Mouse (Mus musculus): ENCODE results near the gene Npm3. TPM values are rescaled to one million over a fixed set of nuclear protein-coding genes. Genes with fewer than 3 reads are reported as not detected.
A peak's percentile ranks its signal among the peaks of the same experiment; 100 is the strongest.

Gene Npm3
- 13.2 and 15.0 TPM in 2 replicates for polyA plus RNA-seq (2016; fragmentation: Nextera tagmentation; extraction: Ambion mirVana)

GRCm38 (mm10) chr19:45749243-45750043, at the start of gene Npm3:
Gene Npm3 (minus strand): TSS chr19:45749591.
- Histone ChIP-seq H3K4me1 (peaks cover 25% of the 10 kb centered on the region), H3K27ac (no peak within 1 kb of the TSS), H3K27me3 (peaks cover 27% of the 10 kb centered on the region), H3K9ac (peak within 1 kb of the TSS; percentile 76), H3K9me3 (no peaks in the 10 kb centered on the region), H3K4me3 (peak within 1 kb of the TSS; percentile 75), H3K4me2 (replicated peaks) (peak within 1 kb of the TSS; percentile 94), H3K36me3 (peaks cover 25% of the 10 kb centered on the region)
- ATAC-seq (ENCODE audit: insufficient number of reproducible peaks, insufficient read depth, low FRiP score, low TSS enrichment), result peak; percentile 59
- under 1% methylated on average over 59 of the region's 60 CpGs for WGBS

GRCm38 (mm10) chr19:45796879-45797278, 47.5 kb upstream of the Npm3 start:
- Histone ChIP-seq H3K4me2 (replicated peaks) (no peak overlapping the region), H3K4me3 (no peak overlapping the region), H3K27me3 (0 out of 2 replicates have a peak, but pooled peaks cover 3% of the 10 kb centered on the region), H3K9ac (no peak overlapping the region), H3K9me3 (no peaks in the 10 kb centered on the region), H3K27ac (no peak overlapping the region), H3K36me3 (no peaks in the 10 kb centered on the region), H3K4me1 (peaks cover 11% of the 10 kb centered on the region; the same call in 1 of the 2 replicates)
- 74% methylated on average over 15 of the region's 15 CpGs for WGBS
- ATAC-seq (ENCODE audit: insufficient number of reproducible peaks, insufficient read depth, low FRiP score, low TSS enrichment), result no peak

- H3K9ac ChIP-seq, result peak overlapping the region; percentile 25; the same call in 1 of the 2 replicates
- H3K4me3 ChIP-seq, result peak overlapping the region; percentile 21; the same call in 1 of the 2 replicates
- peak; percentile 61 for ATAC-seq (ENCODE audit: insufficient number of reproducible peaks, insufficient read depth, low FRiP score, low TSS enrichment)
- no peak overlapping the region for H3K27ac ChIP-seq
- H3K27me3 ChIP-seq, result 0 out of 2 replicates have a peak, but pooled peaks cover 3% of the 10 kb centered on the region
- peaks cover 11% of the 10 kb centered on the region; the same call in 1 of the 2 replicates for H3K4me1 ChIP-seq
- H3K9me3 ChIP-seq, result no peaks in the 10 kb centered on the region
- 8% methylated on average over 15 of the region's 15 CpGs for WGBS
- H3K36me3 ChIP-seq, result no peaks in the 10 kb centered on the region
- peak overlapping the region; percentile 48 for H3K4me2 ChIP-seq (replicated peaks)
Observed at GRCm38 (mm10) chr19:45796061-45796556, 46.7 kb upstream of the Npm3 start.

GRCm38 (mm10) chr19:45795406-45795944, 46.1 kb upstream of the Npm3 start:
- ATAC-seq (ENCODE audit: insufficient number of reproducible peaks, insufficient read depth, low FRiP score, low TSS enrichment), result no peak
- no peak overlapping the region for H3K9ac ChIP-seq
- H3K36me3 ChIP-seq, result no peaks in the 10 kb centered on the region
- peak overlapping the region; percentile 48 for H3K4me2 ChIP-seq (replicated peaks)
- peaks cover 11% of the 10 kb centered on the region; the same call in 1 of the 2 replicates for H3K4me1 ChIP-seq
- H3K9me3 ChIP-seq, result no peaks in the 10 kb centered on the region
- WGBS, result 24% methylated on average over 15 of the region's 15 CpGs
- no peak overlapping the region for H3K4me3 ChIP-seq
- 0 out of 2 replicates have a peak, but pooled peaks cover 3% of the 10 kb centered on the region for H3K27me3 ChIP-seq
- H3K27ac ChIP-seq, result no peak overlapping the region

GRCm38 (mm10) chr19:45794718-45795117, 45.3 kb upstream of the Npm3 start:
- Histone ChIP-seq H3K27ac (no peak overlapping the region), H3K4me1 (peaks cover 11% of the 10 kb centered on the region; the same call in 1 of the 2 replicates), H3K4me2 (replicated peaks) (no peak overlapping the region), H3K9me3 (no peaks in the 10 kb centered on the region), H3K4me3 (no peak overlapping the region), H3K36me3 (no peaks in the 10 kb centered on the region), H3K27me3 (0 out of 2 replicates have a peak, but pooled peaks cover 3% of the 10 kb centered on the region), H3K9ac (no peak overlapping the region)
- ATAC-seq (ENCODE audit: insufficient number of reproducible peaks, insufficient read depth, low FRiP score, low TSS enrichment), result no peak
- 70% methylated on average over 6 of the region's 6 CpGs for WGBS

- Histone ChIP-seq H3K4me3 (no peak overlapping the region), H3K27ac (no peak overlapping the region), H3K9ac (no peak overlapping the region), H3K9me3 (no peaks in the 10 kb centered on the region), H3K4me1 (peaks cover 11% of the 10 kb centered on the region; the same call in 1 of the 2 replicates), H3K27me3 (0 out of 2 replicates have a peak, but pooled peaks cover 3% of the 10 kb centered on the region), H3K4me2 (replicated peaks) (no peak overlapping the region), H3K36me3 (no peaks in the 10 kb centered on the region)
- no peak for ATAC-seq (ENCODE audit: insufficient number of reproducible peaks, insufficient read depth, low FRiP score, low TSS enrichment)
- WGBS, result 86% methylated on average over 6 of the region's 6 CpGs
Observed at GRCm38 (mm10) chr19:45792404-45792803, 43.0 kb upstream of the Npm3 start.

GRCm38 (mm10) chr19:45789888-45790874, 40.8 kb upstream of the Npm3 start:
- no peak for ATAC-seq (ENCODE audit: insufficient number of reproducible peaks, insufficient read depth, low FRiP score, low TSS enrichment)
- H3K27me3 ChIP-seq, result no peaks in the 10 kb centered on the region
- H3K36me3 ChIP-seq, result no peaks in the 10 kb centered on the region
- H3K27ac ChIP-seq, result no peak overlapping the region
- no peak overlapping the region for H3K4me2 ChIP-seq (replicated peaks)
- 76% methylated on average over 13 of the region's 13 CpGs for WGBS
- no peaks in the 10 kb centered on the region for H3K9me3 ChIP-seq
- H3K4me3 ChIP-seq, result no peak overlapping the region
- H3K4me1 ChIP-seq, result peaks cover 4% of the 10 kb centered on the region; the same call in 1 of the 2 replicates
- H3K9ac ChIP-seq, result no peak overlapping the region

- H3K36me3 ChIP-seq, result no peaks in the 10 kb centered on the region
- WGBS, result 83% methylated on average over 7 of the region's 7 CpGs
- ATAC-seq (ENCODE audit: insufficient number of reproducible peaks, insufficient read depth, low FRiP score, low TSS enrichment), result no peak
Observed at GRCm38 (mm10) chr19:45789365-45789764, 40.0 kb upstream of the Npm3 start.

GRCm38 (mm10) chr19:45788337-45788736, 38.9 kb upstream of the Npm3 start:
- Histone ChIP-seq H3K36me3 (no peaks in the 10 kb centered on the region), H3K4me1 (peaks cover 4% of the 10 kb centered on the region; the same call in 1 of the 2 replicates), H3K27me3 (no peaks in the 10 kb centered on the region), H3K27ac (no peak overlapping the region), H3K9me3 (no peaks in the 10 kb centered on the region), H3K4me3 (no peak overlapping the region), H3K4me2 (replicated peaks) (no peak overlapping the region), H3K9ac (no peak overlapping the region)
- 61% methylated on average over 4 of the region's 4 CpGs for WGBS
- no peak for ATAC-seq (ENCODE audit: insufficient number of reproducible peaks, insufficient read depth, low FRiP score, low TSS enrichment)

More at GRCm38 (mm10) chr19:45789365-45789764, 40.0 kb upstream of the Npm3 start:
- no peaks in the 10 kb centered on the region for H3K27me3 ChIP-seq
- H3K9ac ChIP-seq, result no peak overlapping the region
- no peak overlapping the region for H3K4me3 ChIP-seq
- no peaks in the 10 kb centered on the region for H3K9me3 ChIP-seq
- peaks cover 4% of the 10 kb centered on the region; the same call in 1 of the 2 replicates for H3K4me1 ChIP-seq
- H3K4me2 ChIP-seq (replicated peaks), result no peak overlapping the region
- H3K27ac ChIP-seq, result no peak overlapping the region

- H3K4me3 ChIP-seq, result no peak overlapping the region
- no peaks in the 10 kb centered on the region for H3K4me1 ChIP-seq
- no peaks in the 10 kb centered on the region for H3K27me3 ChIP-seq
- H3K9me3 ChIP-seq, result no peaks in the 10 kb centered on the region
- no peaks in the 10 kb centered on the region for H3K36me3 ChIP-seq
- no peak overlapping the region for H3K9ac ChIP-seq
- no peak overlapping the region for H3K27ac ChIP-seq
- no peak for ATAC-seq (ENCODE audit: insufficient number of reproducible peaks, insufficient read depth, low FRiP score, low TSS enrichment)
- no peak overlapping the region for H3K4me2 ChIP-seq (replicated peaks)
- 69% methylated on average over 3 of the region's 3 CpGs for WGBS
Observed at GRCm38 (mm10) chr19:45787450-45787849, 38.1 kb upstream of the Npm3 start.

- Histone ChIP-seq H3K4me1 (peaks cover 17% of the 10 kb centered on the region), H3K4me3 (no peak overlapping the region), H3K9ac (no peak overlapping the region), H3K9me3 (no peaks in the 10 kb centered on the region), H3K27me3 (no peaks in the 10 kb centered on the region), H3K27ac (no peak overlapping the region), H3K4me2 (replicated peaks) (no peak overlapping the region), H3K36me3 (0 out of 2 replicates have a peak, but pooled peaks cover 2% of the 10 kb centered on the region)
- ATAC-seq (ENCODE audit: insufficient number of reproducible peaks, insufficient read depth, low FRiP score, low TSS enrichment), result no peak
- 61% methylated on average over 3 of the region's 3 CpGs for WGBS
Observed at GRCm38 (mm10) chr19:45785470-45785869, 36.1 kb upstream of the Npm3 start.

Measured in embryonic facial prominence, embryonic 12.5 days (tissue).